Mouse (Mus musculus): ENCODE measurements around the gene Wnt9a. TPM values are rescaled to one million over a fixed set of nuclear protein-coding genes. Genes with fewer than 3 reads are reported as not detected.

Wnt9a gene
- polyA plus RNA-seq, 1 experiment, result 6.8 TPM

- Histone ChIP-seq H3K9me3 (replicated peaks; ENCODE audit: control insufficient read depth, insufficient read depth, low read length, poor library complexity, severe bottlenecking) (no peaks in the 10 kb centered on the region), H3K36me3 (ENCODE audit: control insufficient read depth, insufficient read depth, low read length, poor library complexity, severe bottlenecking) (no peaks in the 10 kb centered on the region), H3K27me3 (ENCODE audit: control insufficient read depth, insufficient read depth, low read length, poor library complexity, severe bottlenecking) (no peaks in the 10 kb centered on the region), H3K4me1 (ENCODE audit: control insufficient read depth, insufficient read depth, low read length) (no peaks in the 10 kb centered on the region), H3K4me3 (ENCODE audit: low read depth, low read length) (no peak overlapping the region), H3K27ac (ENCODE audit: insufficient read depth, low read length) (no peak overlapping the region), H3K9ac (ENCODE audit: low read depth, poor library complexity, severe bottlenecking) (no peak overlapping the region)
- no peak for TF ChIP-seq EP300 (IDR thresholded peaks at IDR 0.05; ENCODE audit: insufficient read depth, low read depth, low read length)
- TF ChIP-seq CTCF (IDR thresholded peaks at IDR 0.05; ENCODE audit: low read depth, low read length), result no peak
- TF ChIP-seq POLR2A (IDR thresholded peaks at IDR 0.05; ENCODE audit: insufficient read depth, low read length), result no peak
Measured at GRCm38 (mm10) chr11:59335942-59336341, 29.2 kb downstream of the Wnt9a start.

- H3K36me3 ChIP-seq (ENCODE audit: control insufficient read depth, insufficient read depth, low read length, poor library complexity, severe bottlenecking), result no peaks in the 10 kb centered on the region
- no peak overlapping the region for H3K9ac ChIP-seq (ENCODE audit: low read depth, poor library complexity, severe bottlenecking)
- H3K27me3 ChIP-seq (ENCODE audit: control insufficient read depth, insufficient read depth, low read length, poor library complexity, severe bottlenecking), result no peaks in the 10 kb centered on the region
- H3K4me3 ChIP-seq (ENCODE audit: low read depth, low read length), result no peak overlapping the region
- H3K9me3 ChIP-seq (replicated peaks; ENCODE audit: control insufficient read depth, insufficient read depth, low read length, poor library complexity, severe bottlenecking), result no peaks in the 10 kb centered on the region
- H3K4me1 ChIP-seq (ENCODE audit: control insufficient read depth, insufficient read depth, low read length), result no peaks in the 10 kb centered on the region
- TF ChIP-seq EP300 (IDR thresholded peaks at IDR 0.05; ENCODE audit: insufficient read depth, low read depth, low read length), result no peak
- no peak for TF ChIP-seq POLR2A (IDR thresholded peaks at IDR 0.05; ENCODE audit: insufficient read depth, low read length)
- no peak for TF ChIP-seq CTCF (IDR thresholded peaks at IDR 0.05; ENCODE audit: low read depth, low read length)
- H3K27ac ChIP-seq (ENCODE audit: insufficient read depth, low read length), result no peak overlapping the region
Measured at GRCm38 (mm10) chr11:59336381-59336780, 29.7 kb downstream of the Wnt9a start.

- H3K36me3 ChIP-seq (ENCODE audit: control insufficient read depth, insufficient read depth, low read length, poor library complexity, severe bottlenecking), result no peaks in the 10 kb centered on the region
- H3K9me3 ChIP-seq (replicated peaks; ENCODE audit: control insufficient read depth, insufficient read depth, low read length, poor library complexity, severe bottlenecking), result no peaks in the 10 kb centered on the region
- no peak overlapping the region for H3K27ac ChIP-seq (ENCODE audit: insufficient read depth, low read length)
- H3K4me3 ChIP-seq (ENCODE audit: low read depth, low read length), result no peak overlapping the region
- no peaks in the 10 kb centered on the region for H3K4me1 ChIP-seq (ENCODE audit: control insufficient read depth, insufficient read depth, low read length)
- H3K9ac ChIP-seq (ENCODE audit: low read depth, poor library complexity, severe bottlenecking), result no peak overlapping the region
- TF ChIP-seq CTCF (IDR thresholded peaks at IDR 0.05; ENCODE audit: low read depth, low read length), result no peak
- TF ChIP-seq EP300 (IDR thresholded peaks at IDR 0.05; ENCODE audit: insufficient read depth, low read depth, low read length), result no peak
- no peak for TF ChIP-seq POLR2A (IDR thresholded peaks at IDR 0.05; ENCODE audit: insufficient read depth, low read length)
- no peaks in the 10 kb centered on the region for H3K27me3 ChIP-seq (ENCODE audit: control insufficient read depth, insufficient read depth, low read length, poor library complexity, severe bottlenecking)
Measured at GRCm38 (mm10) chr11:59337955-59338735, 31.4 kb downstream of the Wnt9a start.

GRCm38 (mm10) chr11:59338736-59339120, 32.0 kb downstream of the Wnt9a start:
- Histone ChIP-seq H3K4me1 (ENCODE audit: control insufficient read depth, insufficient read depth, low read length) (no peaks in the 10 kb centered on the region), H3K9me3 (replicated peaks; ENCODE audit: control insufficient read depth, insufficient read depth, low read length, poor library complexity, severe bottlenecking) (no peaks in the 10 kb centered on the region), H3K9ac (ENCODE audit: low read depth, poor library complexity, severe bottlenecking) (no peak overlapping the region), H3K4me3 (ENCODE audit: low read depth, low read length) (no peak overlapping the region), H3K27me3 (ENCODE audit: control insufficient read depth, insufficient read depth, low read length, poor library complexity, severe bottlenecking) (no peaks in the 10 kb centered on the region), H3K27ac (ENCODE audit: insufficient read depth, low read length) (no peak overlapping the region), H3K36me3 (ENCODE audit: control insufficient read depth, insufficient read depth, low read length, poor library complexity, severe bottlenecking) (no peaks in the 10 kb centered on the region)
- TF ChIP-seq EP300 (IDR thresholded peaks at IDR 0.05; ENCODE audit: insufficient read depth, low read depth, low read length) (no peak), POLR2A (IDR thresholded peaks at IDR 0.05; ENCODE audit: insufficient read depth, low read length) (no peak), CTCF (IDR thresholded peaks at IDR 0.05; ENCODE audit: low read depth, low read length) (no peak)

- Histone ChIP-seq H3K4me1 (ENCODE audit: control insufficient read depth, insufficient read depth, low read length) (no peaks in the 10 kb centered on the region), H3K27me3 (ENCODE audit: control insufficient read depth, insufficient read depth, low read length, poor library complexity, severe bottlenecking) (no peaks in the 10 kb centered on the region), H3K4me3 (ENCODE audit: low read depth, low read length) (no peak overlapping the region), H3K9ac (ENCODE audit: low read depth, poor library complexity, severe bottlenecking) (no peak overlapping the region), H3K9me3 (replicated peaks; ENCODE audit: control insufficient read depth, insufficient read depth, low read length, poor library complexity, severe bottlenecking) (no peaks in the 10 kb centered on the region), H3K27ac (ENCODE audit: insufficient read depth, low read length) (no peak overlapping the region), H3K36me3 (ENCODE audit: control insufficient read depth, insufficient read depth, low read length, poor library complexity, severe bottlenecking) (no peaks in the 10 kb centered on the region)
- TF ChIP-seq POLR2A (IDR thresholded peaks at IDR 0.05; ENCODE audit: insufficient read depth, low read length) (no peak), EP300 (IDR thresholded peaks at IDR 0.05; ENCODE audit: insufficient read depth, low read depth, low read length) (no peak), CTCF (IDR thresholded peaks at IDR 0.05; ENCODE audit: low read depth, low read length) (no peak)
Measured at GRCm38 (mm10) chr11:59342956-59343355, 36.2 kb downstream of the Wnt9a start.

GRCm38 (mm10) chr11:59346166-59346910, 39.6 kb downstream of the Wnt9a start:
- Histone ChIP-seq H3K4me1 (ENCODE audit: control insufficient read depth, insufficient read depth, low read length) (no peaks in the 10 kb centered on the region), H3K36me3 (ENCODE audit: control insufficient read depth, insufficient read depth, low read length, poor library complexity, severe bottlenecking) (no peaks in the 10 kb centered on the region), H3K4me3 (ENCODE audit: low read depth, low read length) (no peak overlapping the region), H3K9me3 (replicated peaks; ENCODE audit: control insufficient read depth, insufficient read depth, low read length, poor library complexity, severe bottlenecking) (no peaks in the 10 kb centered on the region), H3K27me3 (ENCODE audit: control insufficient read depth, insufficient read depth, low read length, poor library complexity, severe bottlenecking) (no peaks in the 10 kb centered on the region), H3K9ac (ENCODE audit: low read depth, poor library complexity, severe bottlenecking) (no peak overlapping the region), H3K27ac (ENCODE audit: insufficient read depth, low read length) (no peak overlapping the region)
- TF ChIP-seq POLR2A (IDR thresholded peaks at IDR 0.05; ENCODE audit: insufficient read depth, low read length) (no peak), CTCF (IDR thresholded peaks at IDR 0.05; ENCODE audit: low read depth, low read length) (no peak), EP300 (IDR thresholded peaks at IDR 0.05; ENCODE audit: insufficient read depth, low read depth, low read length) (no peak)
